Mouse (Mus musculus): Measurements from ENCODE around the gene Ndufv2.
"Not testable (repeated sequence)": the region's sequence is repeated elsewhere in the genome, so short reads cannot be mapped to it uniquely, and the experiment has no call there.

Ndufv2 gene

GRCm38 (mm10) chr17:66085038-66085437 lies 16.3 kb downstream of the Ndufv2 start:
- CTCF ChIA-PET = no interaction called here

- CTCF ChIA-PET = no interaction called here
Observed at GRCm38 (mm10) chr17:66084486-66084885, 16.9 kb downstream of the Ndufv2 start.

GRCm38 (mm10) chr17:66077437-66077850 lies 23.9 kb downstream of the Ndufv2 start:
- CTCF ChIA-PET = no interaction called here

- CTCF ChIA-PET = interaction anchor here (0.6 kb wide), 1 partner anchor 146 kb away, joined by 7 read pairs; no protein-coding TSS in a partner anchor
Observed at GRCm38 (mm10) chr17:66076934-66077333, 24.4 kb downstream of the Ndufv2 start, which contains the start of gene Ankrd12. Gene Ankrd12 (minus strand): TSS chr17:66077089.

- CTCF ChIA-PET = interaction anchor here (0.6 kb wide), 2 partner anchors 18 to 145 kb away, joined by 3 to 7 read pairs; no protein-coding TSS in a partner anchor
Observed at GRCm38 (mm10) chr17:66076174-66076927, 25.0 kb downstream of the Ndufv2 start.

GRCm38 (mm10) chr17:66075827-66076173 lies 25.6 kb downstream of the Ndufv2 start:
- CTCF ChIA-PET = interaction anchor here (0.6 kb wide), 1 partner anchor 17 kb away, joined by 3 read pairs; no protein-coding TSS in a partner anchor

GRCm38 (mm10) chr17:66073971-66074370 lies 27.4 kb downstream of the Ndufv2 start:
- CTCF ChIA-PET = no interaction called here

- CTCF ChIA-PET = not testable (repeated sequence)
Observed at GRCm38 (mm10) chr17:66069036-66069435, 32.3 kb downstream of the Ndufv2 start.

- CTCF ChIA-PET = no interaction called here
Observed at GRCm38 (mm10) chr17:66065115-66065514, 36.2 kb downstream of the Ndufv2 start.

GRCm38 (mm10) chr17:66061241-66061938 lies 40.0 kb downstream of the Ndufv2 start:
- CTCF ChIA-PET = interaction anchor here (0.7 kb wide), 1 partner anchor 242 kb away, joined by 3 read pairs; no protein-coding TSS in a partner anchor

- CTCF ChIA-PET = interaction anchor here (0.5 to 0.7 kb wide), 4 partner anchors 14 to 59 kb away, joined by 3 to 5 read pairs (median 4); no protein-coding TSS in a partner anchor
Observed at GRCm38 (mm10) chr17:66058160-66058559, 43.2 kb downstream of the Ndufv2 start.

GRCm38 (mm10) chr17:66057145-66057544 lies 44.2 kb downstream of the Ndufv2 start:
- CTCF ChIA-PET = no interaction called here

- CTCF ChIA-PET = no interaction called here
Observed at GRCm38 (mm10) chr17:66053349-66053748, 48.0 kb downstream of the Ndufv2 start.

GRCm38 (mm10) chr17:66048795-66049194 lies 52.6 kb downstream of the Ndufv2 start:
- CTCF ChIA-PET = no interaction called here

- CTCF ChIA-PET = interaction anchor here (0.5 kb wide), 1 partner anchor 18 kb away, joined by 3 read pairs; no protein-coding TSS in a partner anchor
Observed at GRCm38 (mm10) chr17:66048199-66048598, 53.2 kb downstream of the Ndufv2 start.

- CTCF ChIA-PET = interaction anchor here (0.6 kb wide), 2 partner anchors 52 to 178 kb away, joined by 3 to 9 read pairs; no protein-coding TSS in a partner anchor
Observed at GRCm38 (mm10) chr17:66043679-66044078, 57.7 kb downstream of the Ndufv2 start.

- CTCF ChIA-PET = no interaction called here
Observed at GRCm38 (mm10) chr17:66041020-66041419, 60.3 kb downstream of the Ndufv2 start.

- CTCF ChIA-PET = no interaction called here
Observed at GRCm38 (mm10) chr17:66033239-66033638, 68.1 kb downstream of the Ndufv2 start.

- CTCF ChIA-PET = no interaction called here
Observed at GRCm38 (mm10) chr17:66031991-66032390, 69.4 kb downstream of the Ndufv2 start.

Measured in spleen, embryonic (tissue).